26 mouse cellular contexts compared by ENCODE assay signal in genomic region chr4:136456516-136457218, GRCm38 (mm10). TPM values are rescaled to one million over a fixed set of nuclear protein-coding genes. Genes with fewer than 3 reads are reported as not detected.
A peak's percentile ranks its signal among the peaks of the same experiment; 100 is the strongest.
DNase-seq lines count a peak whose midpoint lies in the region; ATAC-seq and TF ChIP-seq lines count a peak whose summit lies in the region.
"Had no signal": no experiment of that assay in that cellular context is flagged by ENCODE, and none has a peak within 500 bp of the region (broad histone marks: within the 10 kb centered on the region; RNA-seq: fewer than 3 reads in every experiment).

No protein-coding gene starts in this region.

- no peak overlapping the region for H3K4me2 ChIP-seq in forebrain, embryonic 14.5 days (ENCODE audit: low read length)
- H3K4me2 ChIP-seq: embryonic facial prominence, embryonic 12.5 days; embryonic facial prominence, embryonic 15.5 days; forebrain, embryonic 15.5 days; heart, embryonic 12.5 days; heart, embryonic 15.5 days; hindbrain, embryonic 12.5 days; hindbrain, embryonic 15.5 days; intestine, embryonic 15.5 days; kidney, embryonic 15.5 days had no signal

- TF ChIP-seq POLR2A in ES-Bruce4 (IDR thresholded peaks at IDR 0.05; ENCODE audit: insufficient read depth, low read length) = no peak

- peak overlapping the region; percentile 34; the same call in 1 of the 2 replicates for H3K27ac ChIP-seq in ES-Bruce4 (ENCODE audit: insufficient read depth, low read length)
- H3K27ac ChIP-seq in forebrain, embryonic 14.5 days (ENCODE audit: low read depth, low read length) = no peak overlapping the region
- no peak overlapping the region for H3K27ac ChIP-seq in heart, embryonic 10.5 days
- H3K27ac ChIP-seq: embryonic facial prominence, embryonic 12.5 days; embryonic facial prominence, embryonic 15.5 days; forebrain, embryonic 15.5 days; heart, embryonic 15.5 days; hindbrain, embryonic 12.5 days; hindbrain, embryonic 15.5 days; intestine, embryonic 15.5 days; kidney, embryonic 15.5 days had no signal

- H3K4me3 ChIP-seq in ES-Bruce4 (ENCODE audit: low read depth, low read length) = no peak overlapping the region
- H3K4me3 ChIP-seq in forebrain, embryonic 14.5 days (ENCODE audit: low read depth, low read length) = no peak overlapping the region
- no peak overlapping the region for H3K4me3 ChIP-seq in heart, embryonic 10.5 days
- H3K4me3 ChIP-seq: embryonic facial prominence, embryonic 12.5 days; embryonic facial prominence, embryonic 15.5 days; forebrain, embryonic 15.5 days; heart, embryonic 12.5 days; heart, embryonic 15.5 days; hindbrain, embryonic 12.5 days; hindbrain, embryonic 15.5 days; intestine, embryonic 15.5 days; kidney, embryonic 15.5 days had no signal

- ATAC-seq in forebrain, embryonic 14.5 days = no peak
- ATAC-seq: activated CD4-positive, CD25-positive, alpha-beta regulatory T cell, adult 4 months; forebrain, embryonic 15.5 days; intestine, embryonic 15.5 days had no signal

- no peak for TF ChIP-seq CTCF in ES-Bruce4 (IDR thresholded peaks at IDR 0.05; ENCODE audit: low read depth, low read length)

- no peaks in the 10 kb centered on the region for H3K36me3 ChIP-seq in ES-Bruce4 (ENCODE audit: control insufficient read depth, insufficient read depth, low read length, poor library complexity, severe bottlenecking)
- H3K36me3 ChIP-seq in forebrain, embryonic 14.5 days (ENCODE audit: control insufficient read depth, insufficient read depth, low read length) = no peaks in the 10 kb centered on the region
- H3K36me3 ChIP-seq in heart, embryonic 10.5 days = no peaks in the 10 kb centered on the region
- H3K36me3 ChIP-seq: embryonic facial prominence, embryonic 12.5 days; embryonic facial prominence, embryonic 15.5 days; forebrain, embryonic 15.5 days; heart, embryonic 12.5 days; heart, embryonic 15.5 days; hindbrain, embryonic 12.5 days; hindbrain, embryonic 15.5 days; intestine, embryonic 15.5 days; kidney, embryonic 15.5 days had no signal

- DNase-seq in cerebellum, adult 11-12 months = peak; percentile 42
- no peak for DNase-seq in cerebellum, adult 11 months
- DNase-seq in cerebellum, adult 9-11 months = peak; percentile 44
- DNase-seq in cerebellum, postnatal 4 days (ENCODE audit: low spot score in 2 of 2) = no peak
- DNase-seq in brain, adult 2 months (ENCODE audit: low read depth, low spot score) = peak; percentile 33
- no peak for DNase-seq in forebrain, embryonic 14.5 days (ENCODE audit: low spot score)
- no peak for DNase-seq in heart, embryonic 10.5 days (ENCODE audit: low spot score)
- DNase-seq: adrenal gland, adult 8-10 months; adrenal gland, postnatal 25 days; gastrocnemius, postnatal 25 days; heart, postnatal 10 days; heart, postnatal 36 days; kidney, adult 11 months; kidney, adult 8-10 months had no signal

- no peaks in the 10 kb centered on the region for H3K9me3 ChIP-seq in ES-Bruce4 (replicated peaks; ENCODE audit: control insufficient read depth, insufficient read depth, low read length, poor library complexity, severe bottlenecking)
- no peaks in the 10 kb centered on the region for H3K9me3 ChIP-seq in forebrain, embryonic 14.5 days (replicated peaks; ENCODE audit: control insufficient read depth, low read length)
- H3K9me3 ChIP-seq in heart, embryonic 10.5 days = no peaks in the 10 kb centered on the region
- H3K9me3 ChIP-seq: embryonic facial prominence, embryonic 12.5 days; embryonic facial prominence, embryonic 15.5 days; forebrain, embryonic 15.5 days; heart, embryonic 12.5 days; heart, embryonic 15.5 days; hindbrain, embryonic 12.5 days; hindbrain, embryonic 15.5 days; intestine, embryonic 15.5 days; kidney, embryonic 15.5 days had no signal

- 92% methylated on average over 6 of the region's 6 CpGs for WGBS in forebrain, embryonic 14.5 days
- WGBS in heart, embryonic 10.5 days = 87% methylated on average over 6 of the region's 6 CpGs

- peaks cover 2% of the 10 kb centered on the region for H3K4me1 ChIP-seq in ES-Bruce4 (ENCODE audit: control insufficient read depth, insufficient read depth, low read length)
- peaks cover 3% of the 10 kb centered on the region for H3K4me1 ChIP-seq in forebrain, embryonic 14.5 days (ENCODE audit: control insufficient read depth, insufficient read depth, low read length)
- H3K4me1 ChIP-seq in heart, embryonic 10.5 days = peaks cover 11% of the 10 kb centered on the region

- no peak overlapping the region for H3K9ac ChIP-seq in ES-Bruce4 (ENCODE audit: low read depth, poor library complexity, severe bottlenecking)
- H3K9ac ChIP-seq in forebrain, embryonic 14.5 days (ENCODE audit: low read length) = no peak overlapping the region
- H3K9ac ChIP-seq: embryonic facial prominence, embryonic 12.5 days; embryonic facial prominence, embryonic 15.5 days; forebrain, embryonic 15.5 days; heart, embryonic 12.5 days; heart, embryonic 15.5 days; hindbrain, embryonic 12.5 days; hindbrain, embryonic 15.5 days; intestine, embryonic 15.5 days; kidney, embryonic 15.5 days had no signal

- H3K27me3 ChIP-seq in ES-Bruce4 (ENCODE audit: control insufficient read depth, insufficient read depth, low read length, poor library complexity, severe bottlenecking) = no peaks in the 10 kb centered on the region
- peaks cover 5% of the 10 kb centered on the region; the same call in 1 of the 2 replicates for H3K27me3 ChIP-seq in forebrain, embryonic 14.5 days (replicated peaks; ENCODE audit: control insufficient read depth, insufficient read depth, low read length)
- H3K27me3 ChIP-seq in heart, embryonic 10.5 days (ENCODE audit: insufficient read depth, poor library complexity, severe bottlenecking) = peaks cover 6% of the 10 kb centered on the region; the same call in 1 of the 2 replicates
- H3K27me3 ChIP-seq: heart, embryonic 12.5 days; intestine, embryonic 15.5 days had no signal

- TF ChIP-seq EP300 in ES-Bruce4 (IDR thresholded peaks at IDR 0.05; ENCODE audit: insufficient read depth, low read depth, low read length) = no peak

RNA-seq across cellular contexts. Expression of gene 6030445D17Rik, which starts 5.4 kb away (rescaled TPM):
- polyA plus RNA-seq in ES-Bruce4 (2011; ENCODE audit: insufficient read depth, insufficient read length, low read depth, missing spikeins) = 0.40 and 0.46 TPM in 2 replicates
- polyA plus RNA-seq in forebrain, embryonic 14.5 days (2014; fragmentation: Nextera tagmentation; extraction: Ambion mirVana) = 0.32 TPM in 1 of 2 replicates, not detected in the other
- 0.18 TPM in 1 of 2 replicates, not detected in the other for polyA plus RNA-seq in heart, embryonic 10.5 days (2016; fragmentation: Nextera tagmentation; extraction: Ambion mirVana)
- polyA plus RNA-seq: activated CD4-positive, CD25-positive, alpha-beta regulatory T cell, adult 4 months; forebrain, embryonic 11.5 days had no signal

RNA-seq across cellular contexts. Expression of gene Luzp1, which starts 12.9 kb away (rescaled TPM):
- 67.6 and 73.0 TPM in 2 replicates for polyA plus RNA-seq in ES-Bruce4 (2011; ENCODE audit: insufficient read depth, insufficient read length, low read depth, missing spikeins)
- polyA plus RNA-seq in forebrain, embryonic 14.5 days (2014; fragmentation: Nextera tagmentation; extraction: Ambion mirVana) = 41.7 and 53.3 TPM in 2 replicates
- 96.4 and 126 TPM in 2 replicates for polyA plus RNA-seq in heart, embryonic 10.5 days (2016; fragmentation: Nextera tagmentation; extraction: Ambion mirVana)

RNA-seq across cellular contexts. Expression of gene Htr1d, which starts 33.3 kb away (rescaled TPM):
- 1.1 and 1.2 TPM in 2 replicates for polyA plus RNA-seq in ES-Bruce4 (2011; ENCODE audit: insufficient read depth, insufficient read length, low read depth, missing spikeins)
- polyA plus RNA-seq in forebrain, embryonic 14.5 days (2014; fragmentation: Nextera tagmentation; extraction: Ambion mirVana) = 0.59 and 0.84 TPM in 2 replicates
- 0.05 and 0.19 TPM in 2 replicates for polyA plus RNA-seq in heart, embryonic 10.5 days (2016; fragmentation: Nextera tagmentation; extraction: Ambion mirVana)

Comparison
In these comparisons a context has a peak if more than half of its experiments do, and no peak if none do; other contexts are left out.
1. DNase-seq: peak in cerebellum, adult 11-12 months (single experiment), cerebellum, adult 9-11 months (single experiment) and brain, adult 2 months (single experiment); none in cerebellum, adult 11 months (single experiment), cerebellum, postnatal 4 days (0 of 2), forebrain, embryonic 14.5 days (single experiment) and heart, embryonic 10.5 days (single experiment).